Mouse (Mus musculus): ENCODE results near the gene Mlst8. TPM values are rescaled to one million over a fixed set of nuclear protein-coding genes. Genes with fewer than 3 reads are reported as not detected.
"Not testable (repeated sequence)": the region's sequence is repeated elsewhere in the genome, so short reads cannot be mapped to it uniquely, and the experiment has no call there.

Mlst8 gene
- polyA plus RNA-seq, 1 experiment from 2014 or later, result 11.8 TPM

DNA sequence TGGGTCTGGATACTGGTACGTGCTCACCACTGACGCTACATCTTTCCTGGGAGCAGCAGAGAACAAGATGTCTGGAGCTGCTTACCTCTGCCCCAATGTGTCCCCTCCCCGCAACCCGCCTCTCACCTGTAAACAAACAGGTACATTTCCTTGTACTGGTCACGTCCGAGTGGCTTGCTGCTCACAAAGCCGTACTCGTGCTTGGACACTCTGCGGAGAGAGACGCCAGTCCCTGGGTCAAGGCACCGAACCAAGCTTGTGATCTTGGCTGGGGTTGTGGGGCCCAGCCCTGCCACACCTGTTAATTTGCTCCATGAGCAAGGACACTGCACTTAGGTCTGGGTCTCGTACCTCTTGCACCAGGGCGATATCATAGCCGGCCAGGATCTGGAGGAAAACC is 36.8 kb downstream of the Mlst8 start:
- Histone ChIP-seq H3K4me3 (ENCODE audit: low read depth, low read length) (no peak overlapping the region), H3K9me3 (replicated peaks; ENCODE audit: control insufficient read depth, low read length) (no peaks in the 10 kb centered on the region), H3K4me2 (ENCODE audit: low read depth, low read length) (no peak overlapping the region), H3K4me1 (ENCODE audit: control insufficient read depth, low read depth, low read length) (no peaks in the 10 kb centered on the region), H3K9ac (ENCODE audit: low read depth, low read length) (no peak overlapping the region), H3K27me3 (ENCODE audit: control insufficient read depth, insufficient read depth, low read depth, low read length) (no peaks in the 10 kb centered on the region), H3K27ac (ENCODE audit: low read length) (no peak overlapping the region), H3K36me3 (ENCODE audit: control insufficient read depth, insufficient read depth) (peaks cover 46% of the 10 kb centered on the region)
- no peak for ATAC-seq (ENCODE audit: low read depth)
- WGBS (ENCODE audit: insufficient replicate concordance), result 84% methylated on average over 14 of the region's 14 CpGs

DNA sequence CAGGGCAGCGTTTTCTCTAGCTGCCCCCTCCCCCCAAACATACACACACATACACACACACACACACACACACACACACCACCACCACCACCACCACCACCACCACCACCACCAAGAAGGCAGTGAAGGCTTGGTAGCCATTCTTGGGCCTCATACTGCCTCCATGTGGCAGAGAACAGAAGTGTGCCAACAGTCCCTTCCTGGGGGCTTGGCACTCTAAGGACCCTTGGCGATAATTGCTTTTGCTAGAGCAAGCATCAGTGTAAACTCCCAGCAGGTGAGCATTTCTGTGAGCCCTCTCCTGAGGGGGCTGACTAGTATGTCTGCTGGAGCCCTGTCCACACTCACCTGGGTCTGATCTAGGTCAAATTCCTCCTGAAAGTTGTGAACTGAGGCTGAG is 37.7 kb downstream of the Mlst8 start:
- Histone ChIP-seq H3K4me2 (ENCODE audit: low read depth, low read length) (no peak overlapping the region), H3K27me3 (ENCODE audit: control insufficient read depth, insufficient read depth, low read depth, low read length) (no peaks in the 10 kb centered on the region), H3K9me3 (replicated peaks; ENCODE audit: control insufficient read depth, low read length) (no peaks in the 10 kb centered on the region), H3K4me3 (ENCODE audit: low read depth, low read length) (no peak overlapping the region), H3K4me1 (ENCODE audit: control insufficient read depth, low read depth, low read length) (no peaks in the 10 kb centered on the region), H3K9ac (ENCODE audit: low read depth, low read length) (no peak overlapping the region), H3K36me3 (ENCODE audit: control insufficient read depth, insufficient read depth) (peaks cover 45% of the 10 kb centered on the region), H3K27ac (ENCODE audit: low read length) (no peak overlapping the region)
- WGBS (ENCODE audit: insufficient replicate concordance), result 21% methylated on average over 2 of the region's 2 CpGs
- no peak for ATAC-seq (ENCODE audit: low read depth)

GRCm38 (mm10) chr17:24440377-24440776 is 38.5 kb downstream of the Mlst8 start:
- H3K36me3 ChIP-seq (ENCODE audit: control insufficient read depth, insufficient read depth), result peaks cover 40% of the 10 kb centered on the region
- no peaks in the 10 kb centered on the region for H3K4me1 ChIP-seq (ENCODE audit: control insufficient read depth, low read depth, low read length)
- no peak overlapping the region for H3K4me3 ChIP-seq (ENCODE audit: low read depth, low read length)
- 86% methylated on average over 8 of the region's 8 CpGs for WGBS (ENCODE audit: insufficient replicate concordance)
- no peaks in the 10 kb centered on the region for H3K27me3 ChIP-seq (ENCODE audit: control insufficient read depth, insufficient read depth, low read depth, low read length)
- H3K9me3 ChIP-seq (replicated peaks; ENCODE audit: control insufficient read depth, low read length), result no peaks in the 10 kb centered on the region
- H3K4me2 ChIP-seq (ENCODE audit: low read depth, low read length), result no peak overlapping the region
- no peak overlapping the region for H3K27ac ChIP-seq (ENCODE audit: low read length)
- no peak for ATAC-seq (ENCODE audit: low read depth)
- H3K9ac ChIP-seq (ENCODE audit: low read depth, low read length), result no peak overlapping the region

DNA sequence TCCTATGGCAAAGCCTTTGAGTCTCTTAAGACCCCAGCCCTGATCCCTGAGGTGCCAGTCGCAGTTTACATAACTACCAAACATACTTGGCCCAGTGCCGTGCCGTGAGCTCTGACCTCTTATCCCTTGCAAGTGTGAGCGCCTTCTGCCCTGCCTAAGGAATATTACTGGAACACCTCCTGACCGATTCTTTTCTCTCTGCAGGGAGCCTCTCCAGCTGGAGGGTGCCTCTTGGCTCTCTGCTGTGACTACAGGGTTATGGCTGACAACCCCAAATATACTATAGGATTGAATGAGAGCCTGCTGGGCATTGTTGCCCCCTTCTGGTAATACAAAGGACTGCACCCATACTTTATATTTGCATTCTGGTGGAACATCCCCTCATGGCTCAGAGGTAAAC is 41.9 kb downstream of the Mlst8 start:
- Histone ChIP-seq H3K27ac (ENCODE audit: low read length) (no peak overlapping the region), H3K4me3 (ENCODE audit: low read depth, low read length) (no peak overlapping the region), H3K9ac (ENCODE audit: low read depth, low read length) (no peak overlapping the region), H3K4me2 (ENCODE audit: low read depth, low read length) (no peak overlapping the region), H3K4me1 (ENCODE audit: control insufficient read depth, low read depth, low read length) (no peaks in the 10 kb centered on the region), H3K27me3 (ENCODE audit: control insufficient read depth, insufficient read depth, low read depth, low read length) (no peaks in the 10 kb centered on the region), H3K9me3 (replicated peaks; ENCODE audit: control insufficient read depth, low read length) (no peaks in the 10 kb centered on the region), H3K36me3 (ENCODE audit: control insufficient read depth, insufficient read depth) (peaks cover 22% of the 10 kb centered on the region)
- ATAC-seq (ENCODE audit: low read depth), result no peak
- WGBS (ENCODE audit: insufficient replicate concordance), result 80% methylated on average over 5 of the region's 5 CpGs

GRCm38 (mm10) chr17:24429201-24429983 is 49.5 kb downstream of the Mlst8 start:
- H3K4me1 ChIP-seq (ENCODE audit: control insufficient read depth, low read depth, low read length), result peaks cover 18% of the 10 kb centered on the region

GRCm38 (mm10) chr17:24427170-24427557 is 51.7 kb downstream of the Mlst8 start:
- Histone ChIP-seq H3K27ac (ENCODE audit: low read length) (peak overlapping the region; percentile 92), H3K9me3 (replicated peaks; ENCODE audit: control insufficient read depth, low read length) (no peaks in the 10 kb centered on the region), H3K9ac (ENCODE audit: low read depth, low read length) (peak overlapping the region; percentile 90), H3K4me1 (ENCODE audit: control insufficient read depth, low read depth, low read length) (peaks cover 18% of the 10 kb centered on the region), H3K4me3 (ENCODE audit: low read depth, low read length) (peak overlapping the region; percentile 80), H3K27me3 (ENCODE audit: control insufficient read depth, insufficient read depth, low read depth, low read length) (no peaks in the 10 kb centered on the region), H3K36me3 (ENCODE audit: control insufficient read depth, insufficient read depth) (peaks cover 28% of the 10 kb centered on the region), H3K4me2 (ENCODE audit: low read depth, low read length) (peak overlapping the region; percentile 82)
- no peak for ATAC-seq (ENCODE audit: low read depth)
- 1% methylated on average over 8 of the region's 8 CpGs for WGBS (ENCODE audit: insufficient replicate concordance)

More at GRCm38 (mm10) chr17:24429201-24429983, 49.5 kb downstream of the Mlst8 start:
- WGBS (ENCODE audit: insufficient replicate concordance), result 81% methylated on average over 14 of the region's 14 CpGs
- H3K27me3 ChIP-seq (ENCODE audit: control insufficient read depth, insufficient read depth, low read depth, low read length), result no peaks in the 10 kb centered on the region
- H3K9ac ChIP-seq (ENCODE audit: low read depth, low read length), result no peak overlapping the region
- ATAC-seq (ENCODE audit: low read depth), result no peak
- no peak overlapping the region for H3K4me3 ChIP-seq (ENCODE audit: low read depth, low read length)
- no peak overlapping the region for H3K4me2 ChIP-seq (ENCODE audit: low read depth, low read length)
- H3K9me3 ChIP-seq (replicated peaks; ENCODE audit: control insufficient read depth, low read length), result no peaks in the 10 kb centered on the region
- peaks cover 8% of the 10 kb centered on the region for H3K36me3 ChIP-seq (ENCODE audit: control insufficient read depth, insufficient read depth)
- H3K27ac ChIP-seq (ENCODE audit: low read length), result no peak overlapping the region

DNA sequence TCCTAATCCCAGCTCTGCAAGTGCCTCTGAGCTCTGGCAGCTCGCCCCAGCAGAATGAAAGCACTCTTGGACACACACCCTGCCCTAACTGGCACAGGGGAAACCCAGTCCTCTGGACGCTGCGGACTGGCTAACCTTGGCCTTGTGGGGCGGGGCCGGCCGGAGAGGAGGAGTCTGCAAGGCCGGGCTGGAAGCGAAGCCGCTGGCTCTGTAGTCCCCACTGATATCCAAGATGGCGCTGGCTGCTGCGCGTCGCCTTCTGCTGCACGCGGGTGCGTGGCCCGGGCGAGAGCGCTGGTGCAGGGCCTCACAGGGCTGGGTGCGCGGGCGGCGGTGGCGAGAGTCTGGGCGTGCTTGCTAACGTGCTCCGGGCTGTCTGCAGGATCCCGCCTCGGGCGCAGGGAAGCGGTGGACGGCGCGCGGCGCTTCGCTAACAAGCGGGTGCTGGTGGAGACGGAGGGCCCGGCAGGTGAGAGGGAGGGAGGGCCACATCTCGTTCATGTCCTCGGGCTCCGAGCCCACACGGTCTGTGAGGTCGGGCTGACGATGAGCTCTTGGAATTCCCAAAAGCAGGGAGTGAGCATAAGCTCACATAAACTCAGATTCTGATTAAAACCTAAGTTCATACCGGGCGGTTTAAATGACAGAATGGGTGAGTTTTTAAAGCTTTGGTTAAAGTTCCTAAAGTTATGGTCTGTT is 52.3 kb downstream of the Mlst8 start, which contains the start of gene Eci1:
Eci1 (plus strand) TSS at position 171 of the 699 bp plus-strand sequence.
- H3K4me1 ChIP-seq (ENCODE audit: control insufficient read depth, low read depth, low read length), result peaks cover 18% of the 10 kb centered on the region
- peak within 1 kb of the TSS; percentile 82 for H3K4me2 ChIP-seq (ENCODE audit: low read depth, low read length)
- no peaks in the 10 kb centered on the region for H3K27me3 ChIP-seq (ENCODE audit: control insufficient read depth, insufficient read depth, low read depth, low read length)
- peak within 1 kb of the TSS; percentile 90 for H3K9ac ChIP-seq (ENCODE audit: low read depth, low read length)
- WGBS (ENCODE audit: insufficient replicate concordance), result under 1% methylated on average over 47 of the region's 48 CpGs
- peak within 1 kb of the TSS; percentile 92 for H3K27ac ChIP-seq (ENCODE audit: low read length)
- peak; percentile 97 for ATAC-seq (ENCODE audit: low read depth)
- H3K4me3 ChIP-seq (ENCODE audit: low read depth, low read length), result peak within 1 kb of the TSS; percentile 80
- peaks cover 33% of the 10 kb centered on the region for H3K36me3 ChIP-seq (ENCODE audit: control insufficient read depth, insufficient read depth)
- no peaks in the 10 kb centered on the region for H3K9me3 ChIP-seq (replicated peaks; ENCODE audit: control insufficient read depth, low read length)

DNA sequence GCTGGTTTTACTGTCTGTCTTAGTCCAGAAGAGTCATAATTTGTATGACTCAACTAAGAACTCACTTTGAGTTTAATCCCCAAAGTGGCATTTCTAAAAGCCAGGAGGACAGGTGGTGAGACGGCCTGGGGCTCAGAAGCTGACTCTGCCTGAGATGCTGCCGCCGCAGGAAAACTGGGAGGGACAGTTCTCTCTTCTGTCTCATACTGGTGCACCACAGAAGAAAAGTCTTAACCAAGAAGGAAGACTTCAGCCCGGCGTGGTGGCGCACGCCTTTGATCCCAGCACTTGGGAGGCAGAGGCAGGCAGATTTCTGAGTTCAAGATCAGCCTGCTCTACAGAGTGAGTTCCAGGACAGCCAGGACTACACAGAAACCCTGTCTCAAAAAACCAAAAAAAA is 53.0 kb downstream of the Mlst8 start:
- no peak for ATAC-seq (ENCODE audit: low read depth)
- H3K4me1 ChIP-seq (ENCODE audit: control insufficient read depth, low read depth, low read length), result peaks cover 18% of the 10 kb centered on the region
- H3K4me3 ChIP-seq (ENCODE audit: low read depth, low read length), result peak overlapping the region; percentile 80
- H3K9me3 ChIP-seq (replicated peaks; ENCODE audit: control insufficient read depth, low read length), result no peaks in the 10 kb centered on the region
- H3K27ac ChIP-seq (ENCODE audit: low read length), result no peak overlapping the region
- WGBS (ENCODE audit: insufficient replicate concordance), result 89% methylated on average over 7 of the region's 7 CpGs
- H3K36me3 ChIP-seq (ENCODE audit: control insufficient read depth, insufficient read depth), result peaks cover 40% of the 10 kb centered on the region
- peak overlapping the region; percentile 82 for H3K4me2 ChIP-seq (ENCODE audit: low read depth, low read length)
- H3K27me3 ChIP-seq (ENCODE audit: control insufficient read depth, insufficient read depth, low read depth, low read length), result no peaks in the 10 kb centered on the region
- H3K9ac ChIP-seq (ENCODE audit: low read depth, low read length), result no peak overlapping the region

GRCm38 (mm10) chr17:24425326-24425725 is 53.6 kb downstream of the Mlst8 start:
- H3K27me3 ChIP-seq (ENCODE audit: control insufficient read depth, insufficient read depth, low read depth, low read length); ATAC-seq (ENCODE audit: low read depth); H3K9me3 ChIP-seq (replicated peaks; ENCODE audit: control insufficient read depth, low read length); H3K4me3 ChIP-seq (ENCODE audit: low read depth, low read length); H3K27ac ChIP-seq (ENCODE audit: low read length); H3K9ac ChIP-seq (ENCODE audit: low read depth, low read length); H3K4me2 ChIP-seq (ENCODE audit: low read depth, low read length): not testable (repeated sequence)
- H3K36me3 ChIP-seq (ENCODE audit: control insufficient read depth, insufficient read depth), result peaks cover 46% of the 10 kb centered on the region
- 93% methylated on average over 4 of the region's 8 CpGs for WGBS (ENCODE audit: insufficient replicate concordance)
- H3K4me1 ChIP-seq (ENCODE audit: control insufficient read depth, low read depth, low read length), result peaks cover 18% of the 10 kb centered on the region

Data from liver, embryonic 16.5 days (tissue).